Mouse (Mus musculus) liver, embryonic 14.5 days (tissue): ENCODE measurements around the gene Marc2.

Experiments used
- CTCF ChIP-seq: IDR thresholded peaks from 2 replicates; pipeline ENCODE4 v1.5.1; 2016; ENCODE audit warnings: antibody characterized with exemption, low read depth, control low read depth
- EP300 ChIP-seq: IDR thresholded peaks from 2 replicates; pipeline ENCODE4 v1.6.1; 2016; ENCODE audit warnings: antibody characterized with exemption, low read depth

- no peak for TF ChIP-seq EP300
- TF ChIP-seq CTCF, result no peak
Observed at GRCm38 (mm10) chr1:184886160-184886559, 39.9 kb upstream of the Marc2 start.
